Mouse (Mus musculus) testis, postnatal 14 days (tissue): ENCODE measurements at regions not wholly inside any gene's neighbourhood (a gene's known extent, or its start where the extent isn't known, plus 50 kb on each side); places are given as distances from the start of the nearest gene placed in this dataset.
A peak's percentile ranks its signal among the peaks of the same experiment; 100 is the strongest.

Experiments used
- DNase-seq: peaks from one replicate; pipeline ENCODE4 v3.0.0; 2021; ENCODE audit warnings: low spot score

- DNase-seq, result no peak
These were observed 72.4 kb upstream of the Lrig1 start for GRCm38 (mm10) chr6:94772391-94772790.

GRCm38 (mm10) chr6:94768230-94768629 is 68.3 kb upstream of the Lrig1 start:
- no peak for DNase-seq

- no peak for DNase-seq
These were observed 65.8 kb upstream of the Lrig1 start for GRCm38 (mm10) chr6:94765724-94766123.

- no peak for DNase-seq
These were observed 61.4 kb upstream of the Lrig1 start for GRCm38 (mm10) chr6:94761341-94761740.

- peak; percentile 16 for DNase-seq
These were observed 60.7 kb upstream of the Lrig1 start for GRCm38 (mm10) chr6:94760629-94761111.

GRCm38 (mm10) chr6:94759649-94760048 is 59.7 kb upstream of the Lrig1 start:
- no peak for DNase-seq

GRCm38 (mm10) chr6:94756006-94756405 is 56.0 kb upstream of the Lrig1 start:
- no peak for DNase-seq

- DNase-seq, result no peak
These were observed 55.4 kb upstream of the Lrig1 start for GRCm38 (mm10) chr6:94755297-94755831.

- no peak for DNase-seq
These were observed 54.6 kb upstream of the Lrig1 start for GRCm38 (mm10) chr6:94754522-94754921.

- peak; percentile 21 for DNase-seq
These were observed 51.1 kb upstream of the Lrig1 start for GRCm38 (mm10) chr6:94751101-94751440.

GRCm38 (mm10) chr6:94750228-94751100 is 50.5 kb upstream of the Lrig1 start:
- DNase-seq, result no peak
